Comparison of ENCODE assay signal across 12 mouse cellular contexts in the genomic region with DNA sequence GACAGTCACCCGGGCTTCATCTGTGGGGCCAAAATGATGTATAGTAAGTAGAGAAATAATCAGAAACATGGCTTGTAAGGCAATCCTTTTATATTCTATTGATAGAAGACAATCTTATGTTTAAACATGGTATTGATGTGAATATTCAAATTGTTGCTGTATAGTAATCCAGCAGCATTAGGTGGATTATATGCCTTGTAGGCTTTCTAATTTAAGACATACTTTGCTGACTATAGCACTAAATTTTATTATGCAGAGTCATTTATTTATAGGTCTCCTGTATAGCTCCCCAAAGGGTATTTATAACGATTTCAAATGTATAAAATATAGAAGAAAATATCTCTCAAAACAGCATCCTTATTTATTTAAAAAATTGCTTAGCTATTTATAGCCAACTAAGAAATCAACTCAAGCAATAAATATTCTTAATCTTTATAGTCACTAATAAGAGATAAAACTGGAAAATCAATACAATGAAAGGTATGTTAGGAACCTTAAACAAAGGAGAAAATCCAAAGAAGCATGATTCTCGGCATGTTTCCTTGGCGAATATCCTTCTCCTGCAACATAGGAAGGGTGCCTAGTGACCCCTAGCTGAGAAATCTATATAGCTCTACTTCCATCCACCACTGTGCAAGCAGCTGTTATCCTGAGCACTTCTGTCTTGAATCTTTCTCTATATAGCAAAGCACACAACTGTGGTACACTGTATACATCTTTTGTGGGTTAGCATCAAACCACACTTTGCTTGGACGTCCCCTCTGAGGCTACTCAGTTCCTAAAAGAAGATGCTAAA.
DNase-seq lines count a peak whose midpoint lies in the region; ATAC-seq and TF ChIP-seq lines count a peak whose summit lies in the region.
"Had no signal": no experiment of that assay in that cellular context is flagged by ENCODE, and none has a peak within 500 bp of the region (broad histone marks: within the 10 kb centered on the region; RNA-seq: fewer than 3 reads in every experiment).

No protein-coding gene starts in this region.

- no peak for TF ChIP-seq EP300 in stomach, postnatal 0 days (optimal IDR thresholded peaks at IDR 0.05)

- H3K9ac ChIP-seq in neural tube, embryonic 11.5 days (ENCODE audit: low read length): no peak overlapping the region
- no peak overlapping the region for H3K9ac ChIP-seq in stomach, postnatal 0 days (ENCODE audit: low read length)
- H3K9ac ChIP-seq: embryonic facial prominence, embryonic 13.5 days had no signal

- WGBS in neural tube, embryonic 11.5 days: 50% methylated on average over 5 of the region's 5 CpGs
- WGBS in stomach, postnatal 0 days: 45% methylated on average over 5 of the region's 5 CpGs

- H3K9me3 ChIP-seq in neural tube, embryonic 11.5 days (ENCODE audit: control insufficient read depth, low read length): no peaks in the 10 kb centered on the region
- no peaks in the 10 kb centered on the region for H3K9me3 ChIP-seq in stomach, postnatal 0 days (ENCODE audit: control insufficient read depth, low read length)
- H3K9me3 ChIP-seq: embryonic facial prominence, embryonic 13.5 days had no signal

- no peak overlapping the region for H3K4me2 ChIP-seq in neural tube, embryonic 11.5 days (ENCODE audit: low read depth)
- no peak overlapping the region for H3K4me2 ChIP-seq in stomach, postnatal 0 days (replicated peaks; ENCODE audit: low read depth)
- H3K4me2 ChIP-seq: embryonic facial prominence, embryonic 13.5 days had no signal

- H3K4me3 ChIP-seq in neural tube, embryonic 11.5 days (ENCODE audit: low read depth, low read length): no peak overlapping the region
- H3K4me3 ChIP-seq in stomach, postnatal 0 days (ENCODE audit: low read depth, low read length): no peak overlapping the region
- H3K4me3 ChIP-seq: embryonic facial prominence, embryonic 13.5 days had no signal

- DNase-seq in frontal cortex, postnatal 25 days (ENCODE audit: low spot score in 2 of 2): no peak
- no peak for DNase-seq in neural tube, embryonic 11.5 days (ENCODE audit: low spot score)
- no peak for DNase-seq in neural tube, embryonic 10.5 days (ENCODE audit: extremely low spot score, low spot score)
- DNase-seq in mesoderm, embryonic 11.5 days (ENCODE audit: low read depth, low spot score): peak; percentile 30
- DNase-seq in stomach, postnatal 0 days (ENCODE audit: low spot score): no peak
- no peak for DNase-seq in heart, postnatal 36 days
- DNase-seq in lung, postnatal 14 days: no peak
- DNase-seq: heart, adult 18-20 months had no signal

- H3K4me1 ChIP-seq in neural tube, embryonic 11.5 days (ENCODE audit: control insufficient read depth, insufficient read depth, low read length): no peaks in the 10 kb centered on the region; the same call in 1 of the 2 replicates
- H3K4me1 ChIP-seq in stomach, postnatal 0 days (replicated peaks; ENCODE audit: control insufficient read depth, insufficient read depth): no peaks in the 10 kb centered on the region
- H3K4me1 ChIP-seq: embryonic facial prominence, embryonic 13.5 days had no signal

- no peaks in the 10 kb centered on the region for H3K36me3 ChIP-seq in neural tube, embryonic 11.5 days (ENCODE audit: control insufficient read depth, insufficient read depth, low read length)
- no peaks in the 10 kb centered on the region for H3K36me3 ChIP-seq in stomach, postnatal 0 days (ENCODE audit: control insufficient read depth, insufficient read depth, low read length)
- H3K36me3 ChIP-seq: embryonic facial prominence, embryonic 13.5 days had no signal

- no peak overlapping the region for H3K27ac ChIP-seq in neural tube, embryonic 11.5 days (ENCODE audit: low read depth, low read length)
- no peak overlapping the region for H3K27ac ChIP-seq in stomach, postnatal 0 days (replicated peaks)
- H3K27ac ChIP-seq: embryonic facial prominence, embryonic 13.5 days; macrophage had no signal

- H3K27me3 ChIP-seq in neural tube, embryonic 11.5 days (ENCODE audit: control insufficient read depth, insufficient read depth, low read length): no peaks in the 10 kb centered on the region
- no peaks in the 10 kb centered on the region for H3K27me3 ChIP-seq in stomach, postnatal 0 days (ENCODE audit: control insufficient read depth, insufficient read depth, low read length)
- H3K27me3 ChIP-seq: embryonic facial prominence, embryonic 13.5 days had no signal

- intact Hi-C loops in heart, postnatal 36 days (cut with DNase I): no loop called here

- TF ChIP-seq CTCF in stomach, postnatal 0 days (IDR thresholded peaks at IDR 0.05; ENCODE audit: low read depth): peak; percentile 65

- ATAC-seq in frontal cortex, adult (ENCODE audit: low TSS enrichment): 0 out of 2 replicates have a peak, but pooled peaks have one; percentile 55
- peak; percentile 69 for ATAC-seq in neural tube, embryonic 11.5 days (ENCODE audit: insufficient read depth, low FRiP score, low TSS enrichment)
- ATAC-seq in stomach, postnatal 0 days (ENCODE audit: low FRiP score, low TSS enrichment): no peak
- ATAC-seq: intestine, embryonic 16.5 days had no signal
